ENCODE assay signal across 21 mouse cellular contexts in the genomic region with DNA sequence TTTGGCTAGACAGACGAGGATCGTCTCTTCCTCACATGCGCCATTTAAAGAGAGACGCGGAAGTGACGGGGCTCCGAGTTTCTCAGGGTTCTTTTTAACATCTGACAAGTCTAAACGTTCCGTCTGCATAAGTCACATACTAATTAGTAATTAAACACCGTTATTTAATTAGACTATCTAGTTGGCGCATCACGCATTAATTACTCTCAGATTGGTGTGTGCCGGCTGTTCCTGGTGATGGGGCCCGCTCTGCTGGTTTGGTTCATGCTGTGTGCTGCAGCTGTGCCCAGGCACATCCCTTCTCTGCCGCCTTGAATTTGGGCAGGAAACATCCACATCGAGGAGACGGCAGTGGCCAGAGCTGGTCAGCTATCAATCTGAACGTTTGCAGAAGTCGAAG.
A peak's percentile ranks its signal among the peaks of the same experiment; 100 is the strongest.
DNase-seq lines count a peak whose midpoint lies in the region; ATAC-seq and TF ChIP-seq lines count a peak whose summit lies in the region.
"Had no signal": no experiment of that assay in that cellular context is flagged by ENCODE, and none has a peak within 500 bp of the region (broad histone marks: within the 10 kb centered on the region; RNA-seq: fewer than 3 reads in every experiment).

No protein-coding gene starts in this region.

- WGBS in forebrain, embryonic 14.5 days = 63% methylated on average over 19 of the region's 19 CpGs
- WGBS in forebrain, embryonic 12.5 days = 79% methylated on average over 19 of the region's 19 CpGs

- DNase-seq in forebrain, embryonic 14.5 days (ENCODE audit: low spot score) = peak; percentile 63
- DNase-seq in left cerebral cortex, postnatal 25 days (ENCODE audit: low spot score in 2 of 2) = peak; percentile 21 to 34
- no peak for DNase-seq in left cerebral cortex, postnatal 10 days (ENCODE audit: extremely low spot score in 1 of 2, low spot score in 2 of 2)
- DNase-seq in brain, adult 2 months (ENCODE audit: low read depth, low spot score) = peak; percentile 39
- no peak for DNase-seq in frontal cortex, postnatal 36 days (ENCODE audit: low spot score in 2 of 2)
- no peak for DNase-seq in adrenal gland, adult (ENCODE audit: inconsistent age in 2 of 2, low spot score in 1 of 2)
- DNase-seq: adrenal gland, postnatal 10 days; heart, postnatal 10 days; kidney, adult 18-20 months; layer of hippocampus, postnatal 36 days; liver, embryonic 13.5 days; retina, postnatal 1 day; thymus, adult 2 months had no signal

- H3K4me2 ChIP-seq in forebrain, embryonic 14.5 days (ENCODE audit: low read length) = no peak overlapping the region
- H3K4me2 ChIP-seq in forebrain, embryonic 12.5 days = no peak overlapping the region
- H3K4me2 ChIP-seq: heart, embryonic 11.5 days; limb, embryonic 12.5 days; liver, embryonic 13.5 days; lung, embryonic 15.5 days; midbrain, embryonic 12.5 days had no signal

- TF ChIP-seq CTCF in cortical plate, adult 2 months (IDR thresholded peaks at IDR 0.05; ENCODE audit: extremely low read depth, insufficient read depth, low read length) = no peak

- intact Hi-C loops in left cerebral cortex, postnatal 25 days (cut with DNase I) = loop anchor here (5.0 to 10.0 kb wide), 5 partner anchors 196 to 756 kb away; a partner anchor contains a TSS
- intact Hi-C loops in left cerebral cortex, postnatal 10 days (cut with DNase I) = loop anchor here (10.0 kb wide), 1 partner anchor 193 kb away; no protein-coding TSS in a partner anchor

- H3K9me3 ChIP-seq in forebrain, embryonic 14.5 days (replicated peaks; ENCODE audit: control insufficient read depth, low read length) = 0 out of 2 replicates have a peak, but pooled peaks cover 3% of the 10 kb centered on the region
- peaks cover 7% of the 10 kb centered on the region; the same call in 1 of the 2 replicates for H3K9me3 ChIP-seq in forebrain, embryonic 12.5 days
- H3K9me3 ChIP-seq: limb, embryonic 12.5 days; liver, embryonic 13.5 days; lung, embryonic 15.5 days had no signal

- ATAC-seq in forebrain, embryonic 14.5 days = 0 out of 2 replicates have a peak, but pooled peaks have one; percentile 19
- ATAC-seq in forebrain, embryonic 12.5 days (ENCODE audit: low FRiP score) = no peak

- H3K4me1 ChIP-seq in forebrain, embryonic 14.5 days (ENCODE audit: control insufficient read depth, insufficient read depth, low read length) = peaks cover 5% of the 10 kb centered on the region; the same call in 1 of the 2 replicates
- H3K4me1 ChIP-seq in forebrain, embryonic 12.5 days = peaks cover 6% of the 10 kb centered on the region
- H3K4me1 ChIP-seq in cortical plate, adult 2 months (ENCODE audit: control insufficient read depth, insufficient read depth, low read length) = peaks cover 15% of the 10 kb centered on the region
- H3K4me1 ChIP-seq: liver, embryonic 13.5 days; lung, embryonic 15.5 days had no signal

- H3K9ac ChIP-seq in forebrain, embryonic 14.5 days (ENCODE audit: low read length) = no peak overlapping the region
- no peak overlapping the region for H3K9ac ChIP-seq in forebrain, embryonic 12.5 days
- H3K9ac ChIP-seq: limb, embryonic 12.5 days; liver, embryonic 13.5 days; lung, embryonic 15.5 days; midbrain, embryonic 12.5 days had no signal

- no peak for TF ChIP-seq POLR2A in cortical plate, adult 2 months (IDR thresholded peaks at IDR 0.05; ENCODE audit: extremely low read depth, insufficient read depth, low read length)

- no peak overlapping the region for H3K27ac ChIP-seq in forebrain, embryonic 14.5 days (ENCODE audit: low read depth, low read length)
- H3K27ac ChIP-seq in forebrain, embryonic 12.5 days = no peak overlapping the region
- H3K27ac ChIP-seq in cortical plate, adult 2 months (ENCODE audit: insufficient read depth, low read length) = peak overlapping the region; percentile 63
- H3K27ac ChIP-seq: kidney, postnatal 0 days; limb, embryonic 12.5 days; liver, embryonic 13.5 days; lung, embryonic 15.5 days; macrophage; midbrain, embryonic 12.5 days had no signal

- H3K36me3 ChIP-seq in forebrain, embryonic 14.5 days (ENCODE audit: control insufficient read depth, insufficient read depth, low read length) = no peaks in the 10 kb centered on the region
- no peaks in the 10 kb centered on the region for H3K36me3 ChIP-seq in forebrain, embryonic 12.5 days (replicated peaks)
- H3K36me3 ChIP-seq: limb, embryonic 12.5 days; liver, embryonic 13.5 days; lung, embryonic 15.5 days; midbrain, embryonic 12.5 days had no signal

- no peaks in the 10 kb centered on the region for H3K27me3 ChIP-seq in forebrain, embryonic 14.5 days (replicated peaks; ENCODE audit: control insufficient read depth, insufficient read depth, low read length)
- no peaks in the 10 kb centered on the region for H3K27me3 ChIP-seq in forebrain, embryonic 12.5 days
- H3K27me3 ChIP-seq: liver, embryonic 13.5 days; lung, embryonic 15.5 days had no signal

- H3K4me3 ChIP-seq in forebrain, embryonic 14.5 days (ENCODE audit: low read depth, low read length) = no peak overlapping the region
- no peak overlapping the region for H3K4me3 ChIP-seq in forebrain, embryonic 12.5 days (replicated peaks)
- H3K4me3 ChIP-seq in cortical plate, adult 2 months (ENCODE audit: insufficient read depth, low read length) = no peak overlapping the region
- H3K4me3 ChIP-seq: limb, embryonic 12.5 days; liver, embryonic 13.5 days; lung, embryonic 15.5 days; midbrain, embryonic 12.5 days had no signal

Comparison
In these comparisons a context has a peak if more than half of its experiments do, and no peak if none do; other contexts are left out.
1. DNase-seq: peak in forebrain, embryonic 14.5 days (single experiment), left cerebral cortex, postnatal 25 days (2 of 2) and brain, adult 2 months (single experiment); none in left cerebral cortex, postnatal 10 days (0 of 2), frontal cortex, postnatal 36 days (0 of 2) and adrenal gland, adult (0 of 2).